Mouse (Mus musculus) myocyte (in vitro differentiated cells): ENCODE measurements around the gene Psen1. TPM values are rescaled to one million over a fixed set of nuclear protein-coding genes. Genes with fewer than 3 reads are reported as not detected.

ENCODE experiments used
- H3K27me3 ChIP-seq: one replicate; pipeline ENCODE4 v1.6.1; 2011; ENCODE audit not compliant: control insufficient read depth, insufficient read depth, insufficient read length
- H3K36me3 ChIP-seq: one replicate; pipeline ENCODE4 v1.6.1; 2011; ENCODE audit not compliant: control insufficient read depth, insufficient read depth
- H3K4me2 ChIP-seq: one replicate; pipeline ENCODE4 v1.6.1; 2011; ENCODE audit warnings: low read depth, control low read depth
- H3K4me3 ChIP-seq: one replicate; pipeline ENCODE4 v1.5.1; 2011; ENCODE audit warnings: mild to moderate bottlenecking, control low read depth, moderate library complexity
- H3K79me2 ChIP-seq: one replicate; pipeline ENCODE4 v1.6.1; 2011; ENCODE audit not compliant: control insufficient read depth, insufficient read depth
- H3ac ChIP-seq: one replicate; pipeline ENCODE4 v1.6.1; 2011; ENCODE audit not compliant: control insufficient read depth, insufficient read length
- CEBPB ChIP-seq: IDR thresholded peaks from 2 replicates; pipeline ENCODE4 v1.6.1; 2011; ENCODE audit warnings: mild to moderate bottlenecking, moderate library complexity; ENCODE audit not compliant: poor library complexity, insufficient read depth, severe bottlenecking
- E2F4 ChIP-seq: IDR thresholded peaks from one replicate; pipeline ENCODE4 v1.6.1; 2011; ENCODE audit warnings: mild to moderate bottlenecking, control low read depth, moderate library complexity; ENCODE audit not compliant: insufficient read depth
- MAX ChIP-seq: IDR thresholded peaks from one replicate; pipeline ENCODE4 v1.6.1; 2011; ENCODE audit warnings: low read depth, mild to moderate bottlenecking, control low read depth
- MYOD1 ChIP-seq, 3 experiments: IDR thresholded peaks; one replicate each; pipeline ENCODE4 v1.6.1; 2011; ENCODE audit warnings: control low read depth in 2 of 3, low read depth in 2 of 3, mild to moderate bottlenecking in 2 of 3, moderate library complexity in 1 of 3; ENCODE audit not compliant: insufficient read length in 2 of 3, control insufficient read depth in 1 of 3
- MYOG ChIP-seq, 3 experiments: IDR thresholded peaks; one replicate each; pipeline ENCODE4 v1.6.1; 2011; ENCODE audit warnings: control low read depth in 2 of 3, low read depth in 2 of 3, mild to moderate bottlenecking in 2 of 3; ENCODE audit not compliant: insufficient read length in 2 of 3, control insufficient read depth in 1 of 3, insufficient read depth in 1 of 3
- POLR2A ChIP-seq: IDR thresholded peaks from one replicate; pipeline ENCODE4 v1.6.1; 2011; ENCODE audit warnings: low read depth, mild to moderate bottlenecking, control low read depth, moderate library complexity; ENCODE audit not compliant: insufficient read length
- POLR2AphosphoS2 ChIP-seq: IDR thresholded peaks from one replicate; pipeline ENCODE4 v1.6.1; 2011; ENCODE audit warnings: low read depth, control low read depth; ENCODE audit not compliant: insufficient read length
- REST ChIP-seq: IDR thresholded peaks from one replicate; pipeline ENCODE4 v1.6.1; 2011; ENCODE audit warnings: mild to moderate bottlenecking, control low read depth, moderate library complexity; ENCODE audit not compliant: insufficient read depth, insufficient read length
- SRF ChIP-seq: IDR thresholded peaks from one replicate; pipeline ENCODE4 v1.6.1; 2011; ENCODE audit warnings: low read depth; ENCODE audit not compliant: control insufficient read depth, insufficient read length
- TCF12 ChIP-seq: IDR thresholded peaks from one replicate; pipeline ENCODE4 v1.6.1; 2011; ENCODE audit warnings: mild to moderate bottlenecking, control low read depth; ENCODE audit not compliant: poor library complexity, insufficient read depth, severe bottlenecking
- TCF3 ChIP-seq: IDR thresholded peaks from one replicate; pipeline ENCODE4 v1.6.1; 2011; ENCODE audit warnings: low read depth, control low read depth; ENCODE audit not compliant: insufficient read length
- USF1 ChIP-seq: IDR thresholded peaks from one replicate; pipeline ENCODE4 v1.6.1; 2011; ENCODE audit warnings: low read depth, mild to moderate bottlenecking, control low read depth, moderate library complexity
- polyA plus RNA-seq: library from polyadenylated mRNA; unstranded; fragments of >200 nt; fragmentation: generic; extraction: Trizol; gene quantifications from one replicate; pipeline ENCODE4 v1.2.1, GENCODE M21; 2012; ENCODE audit warnings: missing spikeins

Psen1 gene
- polyA plus RNA-seq, 1 experiment: 53.7 TPM

GRCm38 (mm10) chr12:83734047-83734446 lies 46.1 kb downstream of the Psen1 start:
- no peaks in the 10 kb centered on the region for H3K79me2 ChIP-seq
- H3K36me3 ChIP-seq: peaks cover 12% of the 10 kb centered on the region
- H3ac ChIP-seq: no peak overlapping the region
- TF ChIP-seq E2F4: no peak
- no peak for TF ChIP-seq TCF12
- TF ChIP-seq MYOD1 (IDR thresholded peaks at IDR 0.05; ENCODE audit: control insufficient read depth in 1 of 3, insufficient read length in 2 of 3, low read depth in 2 of 3): no peak
- TF ChIP-seq TCF3: no peak
- TF ChIP-seq POLR2AphosphoS2: no peak
- TF ChIP-seq CEBPB: no peak
- TF ChIP-seq MAX: no peak
- TF ChIP-seq SRF: no peak
- TF ChIP-seq POLR2A: no peak
- no peak for TF ChIP-seq MYOG (IDR thresholded peaks at IDR 0.05; ENCODE audit: control insufficient read depth in 1 of 3, insufficient read depth in 1 of 3, insufficient read length in 2 of 3, low read depth in 2 of 3)
- no peak for TF ChIP-seq USF1
- no peak for TF ChIP-seq REST
- H3K27me3 ChIP-seq: no peaks in the 10 kb centered on the region
- H3K4me3 ChIP-seq: no peak overlapping the region
- H3K4me2 ChIP-seq: no peak overlapping the region

GRCm38 (mm10) chr12:83736236-83736635 lies 48.3 kb downstream of the Psen1 start:
- Histone ChIP-seq H3K27me3 (no peaks in the 10 kb centered on the region), H3K36me3 (peaks cover 5% of the 10 kb centered on the region), H3K79me2 (no peaks in the 10 kb centered on the region), H3K4me3 (no peak overlapping the region), H3K4me2 (no peak overlapping the region), H3ac (no peak overlapping the region)
- TF ChIP-seq MYOG (IDR thresholded peaks at IDR 0.05; ENCODE audit: control insufficient read depth in 1 of 3, insufficient read depth in 1 of 3, insufficient read length in 2 of 3, low read depth in 2 of 3) (no peak), MAX (no peak), POLR2AphosphoS2 (no peak), TCF12 (no peak), TCF3 (no peak), CEBPB (no peak), MYOD1 (IDR thresholded peaks at IDR 0.05; ENCODE audit: control insufficient read depth in 1 of 3, insufficient read length in 2 of 3, low read depth in 2 of 3) (no peak), E2F4 (no peak), REST (no peak), POLR2A (no peak), USF1 (no peak), SRF (no peak)

GRCm38 (mm10) chr12:83738651-83739050 lies 50.7 kb downstream of the Psen1 start:
- Histone ChIP-seq H3K4me3 (no peak overlapping the region), H3ac (no peak overlapping the region), H3K36me3 (no peaks in the 10 kb centered on the region), H3K27me3 (no peaks in the 10 kb centered on the region), H3K79me2 (no peaks in the 10 kb centered on the region), H3K4me2 (no peak overlapping the region)
- TF ChIP-seq TCF3 (no peak), REST (no peak), MAX (no peak), MYOG (IDR thresholded peaks at IDR 0.05; ENCODE audit: control insufficient read depth in 1 of 3, insufficient read depth in 1 of 3, insufficient read length in 2 of 3, low read depth in 2 of 3) (no peak), POLR2A (no peak), E2F4 (no peak), POLR2AphosphoS2 (no peak), CEBPB (no peak), MYOD1 (IDR thresholded peaks at IDR 0.05; ENCODE audit: control insufficient read depth in 1 of 3, insufficient read length in 2 of 3, low read depth in 2 of 3) (no peak), SRF (no peak), TCF12 (no peak)

GRCm38 (mm10) chr12:83741722-83742121 lies 53.8 kb downstream of the Psen1 start:
- no peaks in the 10 kb centered on the region for H3K79me2 ChIP-seq
- H3ac ChIP-seq: no peak overlapping the region
- H3K4me3 ChIP-seq: no peak overlapping the region

GRCm38 (mm10) chr12:83742834-83743233 lies 54.9 kb downstream of the Psen1 start:
- H3ac ChIP-seq: no peak overlapping the region
- no peaks in the 10 kb centered on the region for H3K27me3 ChIP-seq
- H3K4me3 ChIP-seq: no peak overlapping the region
- no peak overlapping the region for H3K4me2 ChIP-seq
- H3K79me2 ChIP-seq: no peaks in the 10 kb centered on the region
- no peaks in the 10 kb centered on the region for H3K36me3 ChIP-seq
- TF ChIP-seq POLR2AphosphoS2: no peak
- TF ChIP-seq REST: no peak
- TF ChIP-seq SRF: no peak

More at GRCm38 (mm10) chr12:83741722-83742121, 53.8 kb downstream of the Psen1 start:
- no peaks in the 10 kb centered on the region for H3K27me3 ChIP-seq
- no peaks in the 10 kb centered on the region for H3K36me3 ChIP-seq
- TF ChIP-seq POLR2A (no peak), E2F4 (no peak), USF1 (peak; percentile 71), POLR2AphosphoS2 (no peak), TCF3 (no peak), MYOG (IDR thresholded peaks at IDR 0.05; ENCODE audit: control insufficient read depth in 1 of 3, insufficient read depth in 1 of 3, insufficient read length in 2 of 3, low read depth in 2 of 3) (no peak), TCF12 (no peak), SRF (no peak), REST (no peak)
- peak overlapping the region; percentile 12 for H3K4me2 ChIP-seq
